Mouse (Mus musculus): ENCODE results near the gene Itga6. TPM values are rescaled to one million over a fixed set of nuclear protein-coding genes. Genes with fewer than 3 reads are reported as not detected.
A peak's percentile ranks its signal among the peaks of the same experiment; 100 is the strongest.

Itga6 gene
- total RNA-seq, 2 experiments from 2014 or later: 25.5 to 27.6 TPM

- peak; percentile 11 to 13 for DNase-seq (ENCODE audit: low spot score in 2 of 2)
- intact Hi-C loops (cut with DNase I): loop anchor here (5.0 kb wide), 1 partner anchor 131 kb away; no protein-coding TSS in a partner anchor
Observed at GRCm38 (mm10) chr2:71787591-71788460, 42.4 kb downstream of the Itga6 start.

GRCm38 (mm10) chr2:71790752-71791151, 45.3 kb downstream of the Itga6 start:
- intact Hi-C loops (cut with DNase I): no loop called here
- DNase-seq (ENCODE audit: low spot score in 2 of 2): no peak

GRCm38 (mm10) chr2:71791203-71791602, 45.8 kb downstream of the Itga6 start:
- intact Hi-C loops (cut with DNase I): no loop called here
- DNase-seq (ENCODE audit: low spot score in 2 of 2): no peak

GRCm38 (mm10) chr2:71794139-71794538, 48.7 kb downstream of the Itga6 start:
- DNase-seq (ENCODE audit: low spot score in 2 of 2): no peak

GRCm38 (mm10) chr2:71796787-71797186, 51.4 kb downstream of the Itga6 start:
- no peak for DNase-seq (ENCODE audit: low spot score in 2 of 2)
- intact Hi-C loops (cut with DNase I): no loop called here

More at GRCm38 (mm10) chr2:71794139-71794538, 48.7 kb downstream of the Itga6 start:
- intact Hi-C loops (cut with DNase I): no loop called here

- no peak for DNase-seq (ENCODE audit: low spot score in 2 of 2)
- intact Hi-C loops (cut with DNase I): no loop called here
Observed at GRCm38 (mm10) chr2:71800798-71801197, 55.4 kb downstream of the Itga6 start.

GRCm38 (mm10) chr2:71801691-71802090, 56.3 kb downstream of the Itga6 start:
- no peak for DNase-seq (ENCODE audit: low spot score in 2 of 2)
- intact Hi-C loops (cut with DNase I): no loop called here

- no peak for DNase-seq (ENCODE audit: low spot score in 2 of 2)
- intact Hi-C loops (cut with DNase I): no loop called here
Observed at GRCm38 (mm10) chr2:71802131-71802530, 56.7 kb downstream of the Itga6 start.

GRCm38 (mm10) chr2:71805120-71805519, 59.7 kb downstream of the Itga6 start:
- DNase-seq (ENCODE audit: low spot score in 2 of 2): no peak
- intact Hi-C loops (cut with DNase I): no loop called here

GRCm38 (mm10) chr2:71805611-71806567, 60.5 kb downstream of the Itga6 start:
- intact Hi-C loops (cut with DNase I): no loop called here

GRCm38 (mm10) chr2:71809289-71809860, 64.0 kb downstream of the Itga6 start:
- intact Hi-C loops (cut with DNase I): no loop called here
- DNase-seq (ENCODE audit: low spot score in 2 of 2): no peak

More at GRCm38 (mm10) chr2:71805611-71806567, 60.5 kb downstream of the Itga6 start:
- DNase-seq (ENCODE audit: low spot score in 2 of 2): no peak

GRCm38 (mm10) chr2:71810010-71810409, 64.6 kb downstream of the Itga6 start:
- DNase-seq (ENCODE audit: low spot score in 2 of 2): no peak
- intact Hi-C loops (cut with DNase I): loop anchor here (5.0 to 10.0 kb wide), 2 partner anchors 158 to 555 kb away; no protein-coding TSS in a partner anchor

GRCm38 (mm10) chr2:71810906-71811305, 65.5 kb downstream of the Itga6 start:
- intact Hi-C loops (cut with DNase I): loop anchor here (5.0 to 10.0 kb wide), 2 partner anchors 159 to 556 kb away; no protein-coding TSS in a partner anchor
- no peak for DNase-seq (ENCODE audit: low spot score in 2 of 2)

GRCm38 (mm10) chr2:71812221-71813021, 67.0 kb downstream of the Itga6 start:
- DNase-seq (ENCODE audit: low spot score in 2 of 2): peak; percentile 93 to 94
- intact Hi-C loops (cut with DNase I): loop anchor here (1.0 to 10.0 kb wide), 3 partner anchors 160 to 558 kb away; no protein-coding TSS in a partner anchor

- intact Hi-C loops (cut with DNase I): loop anchor here (5.0 to 10.0 kb wide), 2 partner anchors 161 to 558 kb away; no protein-coding TSS in a partner anchor
- no peak for DNase-seq (ENCODE audit: low spot score in 2 of 2)
Observed at GRCm38 (mm10) chr2:71813022-71813358, 67.6 kb downstream of the Itga6 start.

- DNase-seq (ENCODE audit: low spot score in 2 of 2): no peak
Observed at GRCm38 (mm10) chr2:71813371-71813770, 68.0 kb downstream of the Itga6 start.

GRCm38 (mm10) chr2:71814016-71814415, 68.6 kb downstream of the Itga6 start:
- peak in 1 of 2 experiments; percentile 21 for DNase-seq (ENCODE audit: low spot score in 2 of 2)
- intact Hi-C loops (cut with DNase I): loop anchor here (5.0 to 10.0 kb wide), 2 partner anchors 162 to 559 kb away; no protein-coding TSS in a partner anchor

More at GRCm38 (mm10) chr2:71813371-71813770, 68.0 kb downstream of the Itga6 start:
- intact Hi-C loops (cut with DNase I): loop anchor here (5.0 to 10.0 kb wide), 2 partner anchors 161 to 559 kb away; no protein-coding TSS in a partner anchor

- no peak for DNase-seq (ENCODE audit: low spot score in 2 of 2)
- intact Hi-C loops (cut with DNase I): loop anchor here (10.0 kb wide), 1 partner anchor 560 kb away; no protein-coding TSS in a partner anchor
Observed at GRCm38 (mm10) chr2:71815279-71815678, 69.9 kb downstream of the Itga6 start.

Data from left cerebral cortex, postnatal 25 days (tissue).